Mouse (Mus musculus): Measurements from ENCODE around the gene Gm49383. TPM values are rescaled to one million over a fixed set of nuclear protein-coding genes. Genes with fewer than 3 reads are reported as not detected.

Gm49383 gene
- polyA plus RNA-seq, 1 experiment from 2014 or later, result 28.2 TPM

- Histone ChIP-seq H3K4me2 (no peak overlapping the region), H3K27ac (peak overlapping the region; percentile 43), H3K4me3 (no peak overlapping the region), H3K9ac (no peak overlapping the region), H3K4me1 (no peaks in the 10 kb centered on the region), H3K9me3 (no peaks in the 10 kb centered on the region), H3K36me3 (peaks cover 82% of the 10 kb centered on the region), H3K27me3 (no peaks in the 10 kb centered on the region)
- 70% methylated on average over 3 of the region's 3 CpGs for WGBS
- ATAC-seq (ENCODE audit: insufficient number of reproducible peaks, low FRiP score, low TSS enrichment, low read depth), result no peak
Observed at GRCm38 (mm10) chr12:69215000-69215785, 18.3 kb upstream of the Gm49383 start.

GRCm38 (mm10) chr12:69214393-69214792, 17.5 kb upstream of the Gm49383 start:
- ATAC-seq (ENCODE audit: insufficient number of reproducible peaks, low FRiP score, low TSS enrichment, low read depth), result no peak
- Histone ChIP-seq H3K4me1 (no peaks in the 10 kb centered on the region), H3K9ac (no peak overlapping the region), H3K27me3 (no peaks in the 10 kb centered on the region), H3K4me2 (no peak overlapping the region), H3K27ac (peak overlapping the region; percentile 27; the same call in 1 of the 2 replicates), H3K4me3 (no peak overlapping the region), H3K36me3 (peaks cover 83% of the 10 kb centered on the region), H3K9me3 (no peaks in the 10 kb centered on the region)
- 91% methylated on average over 7 of the region's 7 CpGs for WGBS

- peaks cover 79% of the 10 kb centered on the region for H3K36me3 ChIP-seq
- H3K9me3 ChIP-seq, result no peaks in the 10 kb centered on the region
- H3K4me2 ChIP-seq, result no peak overlapping the region
- H3K27me3 ChIP-seq, result no peaks in the 10 kb centered on the region
- H3K4me1 ChIP-seq, result no peaks in the 10 kb centered on the region
- no peak for ATAC-seq (ENCODE audit: insufficient number of reproducible peaks, low FRiP score, low TSS enrichment, low read depth)
- H3K27ac ChIP-seq, result no peak overlapping the region
- WGBS, result 90% methylated on average over 13 of the region's 13 CpGs
- H3K9ac ChIP-seq, result no peak overlapping the region
- H3K4me3 ChIP-seq, result no peak overlapping the region
Observed at GRCm38 (mm10) chr12:69213186-69213777, 16.4 kb upstream of the Gm49383 start.

- Histone ChIP-seq H3K4me3 (no peak overlapping the region), H3K9me3 (no peaks in the 10 kb centered on the region), H3K4me1 (no peaks in the 10 kb centered on the region), H3K9ac (no peak overlapping the region), H3K4me2 (no peak overlapping the region), H3K36me3 (peaks cover 75% of the 10 kb centered on the region), H3K27me3 (no peaks in the 10 kb centered on the region), H3K27ac (no peak overlapping the region)
- WGBS, result 68% methylated on average over 5 of the region's 5 CpGs
- no peak for ATAC-seq (ENCODE audit: insufficient number of reproducible peaks, low FRiP score, low TSS enrichment, low read depth)
Observed at GRCm38 (mm10) chr12:69211057-69211456, 14.2 kb upstream of the Gm49383 start.

GRCm38 (mm10) chr12:69210056-69210979, 13.4 kb upstream of the Gm49383 start:
- Histone ChIP-seq H3K4me3 (no peak overlapping the region), H3K4me1 (no peaks in the 10 kb centered on the region), H3K4me2 (no peak overlapping the region), H3K27ac (peak overlapping the region; percentile 69), H3K9ac (no peak overlapping the region), H3K27me3 (no peaks in the 10 kb centered on the region), H3K36me3 (peaks cover 70% of the 10 kb centered on the region), H3K9me3 (no peaks in the 10 kb centered on the region)
- 80% methylated on average over 18 of the region's 18 CpGs for WGBS
- peak; percentile 82 for ATAC-seq (ENCODE audit: insufficient number of reproducible peaks, low FRiP score, low TSS enrichment, low read depth)

- no peak overlapping the region for H3K4me2 ChIP-seq
- no peak for ATAC-seq (ENCODE audit: insufficient number of reproducible peaks, low FRiP score, low TSS enrichment, low read depth)
- H3K4me1 ChIP-seq, result no peaks in the 10 kb centered on the region
- no peak overlapping the region for H3K27ac ChIP-seq
- no peaks in the 10 kb centered on the region for H3K27me3 ChIP-seq
- no peak overlapping the region for H3K4me3 ChIP-seq
- no peaks in the 10 kb centered on the region for H3K9me3 ChIP-seq
- H3K9ac ChIP-seq, result no peak overlapping the region
- WGBS, result 97% methylated on average over 2 of the region's 2 CpGs
- H3K36me3 ChIP-seq, result peaks cover 57% of the 10 kb centered on the region
Observed at GRCm38 (mm10) chr12:69208520-69208919, 11.6 kb upstream of the Gm49383 start.

- Histone ChIP-seq H3K9me3 (no peaks in the 10 kb centered on the region), H3K4me3 (no peak overlapping the region), H3K9ac (no peak overlapping the region), H3K27me3 (no peaks in the 10 kb centered on the region), H3K27ac (no peak overlapping the region), H3K36me3 (peaks cover 58% of the 10 kb centered on the region), H3K4me2 (no peak overlapping the region), H3K4me1 (no peaks in the 10 kb centered on the region)
- ATAC-seq (ENCODE audit: insufficient number of reproducible peaks, low FRiP score, low TSS enrichment, low read depth), result no peak
- WGBS, result 95% methylated on average over 7 of the region's 7 CpGs
Observed at GRCm38 (mm10) chr12:69207926-69208325, 11.0 kb upstream of the Gm49383 start.

- H3K27me3 ChIP-seq, result no peaks in the 10 kb centered on the region
- ATAC-seq (ENCODE audit: insufficient number of reproducible peaks, low FRiP score, low TSS enrichment, low read depth), result no peak
- 93% methylated on average over 8 of the region's 8 CpGs for WGBS
- no peaks in the 10 kb centered on the region for H3K9me3 ChIP-seq
- no peak overlapping the region for H3K27ac ChIP-seq
- no peaks in the 10 kb centered on the region for H3K4me1 ChIP-seq
- H3K36me3 ChIP-seq, result peaks cover 60% of the 10 kb centered on the region
- H3K4me2 ChIP-seq, result no peak overlapping the region
- no peak overlapping the region for H3K9ac ChIP-seq
- no peak overlapping the region for H3K4me3 ChIP-seq
Observed at GRCm38 (mm10) chr12:69207396-69207795, 10.5 kb upstream of the Gm49383 start.

GRCm38 (mm10) chr12:69204052-69204833, 7.3 kb upstream of the Gm49383 start, which contains the start of gene Gm49384:
Gene Gm49384 (minus strand): TSS chr12:69204267.
- no peaks in the 10 kb centered on the region for H3K27me3 ChIP-seq
- no peak within 1 kb of the TSS for H3K27ac ChIP-seq
- 88% methylated on average over 16 of the region's 16 CpGs for WGBS
- H3K36me3 ChIP-seq, result peaks cover 56% of the 10 kb centered on the region
- no peak within 1 kb of the TSS for H3K4me2 ChIP-seq
- H3K9ac ChIP-seq, result no peak within 1 kb of the TSS
- no peak within 1 kb of the TSS for H3K4me3 ChIP-seq
- ATAC-seq (ENCODE audit: insufficient number of reproducible peaks, low FRiP score, low TSS enrichment, low read depth), result no peak
- H3K4me1 ChIP-seq, result no peaks in the 10 kb centered on the region; the same call in 1 of the 2 replicates
- H3K9me3 ChIP-seq, result no peaks in the 10 kb centered on the region

- Histone ChIP-seq H3K9ac (no peak overlapping the region), H3K9me3 (no peaks in the 10 kb centered on the region), H3K4me1 (peaks cover 23% of the 10 kb centered on the region), H3K4me3 (no peak overlapping the region), H3K27me3 (no peaks in the 10 kb centered on the region), H3K36me3 (peaks cover 37% of the 10 kb centered on the region), H3K27ac (no peak overlapping the region), H3K4me2 (no peak overlapping the region)
- ATAC-seq (ENCODE audit: insufficient number of reproducible peaks, low FRiP score, low TSS enrichment, low read depth), result no peak
Observed at GRCm38 (mm10) chr12:69198985-69199384, 2.1 kb upstream of the Gm49383 start.

GRCm38 (mm10) chr12:69198164-69198535, 1.2 kb upstream of the Gm49383 start, which contains the start of gene Dnaaf2:
Gene Dnaaf2 (minus strand): TSS chr12:69198429.
- H3K4me2 ChIP-seq, result peak within 1 kb of the TSS; percentile 94
- H3K9me3 ChIP-seq, result no peaks in the 10 kb centered on the region
- H3K36me3 ChIP-seq, result peaks cover 33% of the 10 kb centered on the region
- peak within 1 kb of the TSS; percentile 87 for H3K9ac ChIP-seq
- peak within 1 kb of the TSS; percentile 71 for H3K4me3 ChIP-seq
- under 1% methylated on average over 18 of the region's 18 CpGs for WGBS
- no peaks in the 10 kb centered on the region for H3K27me3 ChIP-seq
- no peak; the same call in 1 of the 2 replicates for ATAC-seq (ENCODE audit: insufficient number of reproducible peaks, low FRiP score, low TSS enrichment, low read depth)
- H3K4me1 ChIP-seq, result peaks cover 23% of the 10 kb centered on the region
- peak within 1 kb of the TSS; percentile 92 for H3K27ac ChIP-seq
